Mouse (Mus musculus) kidney, adult 9 months (tissue): Measurements from ENCODE around the gene Arhgap21.

Source experiments
- DNase-seq: peaks from one replicate; pipeline ENCODE4 v3.0.0; 2022

Arhgap21 gene

DNA sequence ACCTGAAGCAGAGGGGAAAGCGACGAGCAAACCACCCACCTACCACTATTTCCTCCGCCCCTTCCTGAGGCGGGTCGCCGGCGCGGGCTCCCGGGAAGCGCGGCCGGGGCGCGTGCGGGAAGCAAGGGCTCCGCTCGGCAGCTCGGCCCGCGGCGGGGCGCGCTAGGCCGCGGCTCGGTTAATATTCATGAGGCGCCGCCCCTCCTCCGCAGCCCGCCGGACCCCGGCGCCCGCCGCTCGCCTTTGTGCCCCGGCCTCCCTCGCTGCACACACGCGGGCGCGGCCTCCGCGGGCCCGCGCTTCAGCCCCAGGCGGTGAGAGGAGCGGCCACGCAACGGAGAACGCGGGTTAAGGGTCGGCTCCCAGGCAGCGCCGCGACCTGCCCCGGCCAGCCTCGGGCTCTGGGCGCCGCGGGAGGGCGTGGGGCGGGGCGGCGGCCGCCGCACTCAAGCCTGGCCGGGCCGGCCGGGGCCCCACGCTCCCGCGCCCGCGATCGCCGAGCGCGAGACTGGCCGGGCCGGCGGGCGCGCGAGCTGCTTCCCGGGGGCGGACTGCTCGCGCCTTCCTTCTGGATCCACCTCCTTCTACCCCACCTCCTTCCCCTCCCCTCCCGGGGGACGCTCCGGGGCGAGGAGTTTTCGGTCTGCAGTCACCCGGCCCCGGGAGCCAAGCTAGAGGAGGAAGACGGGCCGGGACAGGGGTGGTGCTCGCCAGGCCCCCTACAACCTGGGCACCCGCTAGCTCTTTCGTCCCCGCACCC is at the start of gene Arhgap21:
TSS of gene Arhgap21 (minus strand) at position 441 of the 760 bp plus-strand sequence.
- DNase-seq = peak; percentile 72

- no peak for DNase-seq
These were observed 47.9 kb upstream of the Arhgap21 start for GRCm38 (mm10) chr2:21016589-21016988.

GRCm38 (mm10) chr2:21010806-21011397 is 42.2 kb upstream of the Arhgap21 start:
- DNase-seq = no peak

DNA sequence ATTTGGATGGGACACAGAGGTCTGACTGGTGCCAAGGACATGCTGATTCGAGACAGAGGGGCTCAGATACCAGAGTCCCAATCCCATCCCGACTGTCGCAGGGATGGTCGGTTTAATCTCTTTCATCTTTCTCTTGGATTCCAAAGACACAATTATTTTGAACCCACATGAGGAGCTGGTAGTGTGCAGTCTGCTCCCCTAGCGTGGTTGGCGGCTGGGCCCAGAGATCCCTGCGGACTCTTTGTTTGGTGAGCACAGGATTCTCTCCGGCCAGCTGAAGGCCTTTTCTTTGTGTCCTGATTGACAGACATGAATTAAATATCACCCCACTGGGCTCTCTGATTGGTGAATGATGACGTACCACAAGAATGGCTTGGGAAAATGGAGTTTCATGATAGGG is 41.5 kb upstream of the Arhgap21 start:
- DNase-seq = no peak

DNA sequence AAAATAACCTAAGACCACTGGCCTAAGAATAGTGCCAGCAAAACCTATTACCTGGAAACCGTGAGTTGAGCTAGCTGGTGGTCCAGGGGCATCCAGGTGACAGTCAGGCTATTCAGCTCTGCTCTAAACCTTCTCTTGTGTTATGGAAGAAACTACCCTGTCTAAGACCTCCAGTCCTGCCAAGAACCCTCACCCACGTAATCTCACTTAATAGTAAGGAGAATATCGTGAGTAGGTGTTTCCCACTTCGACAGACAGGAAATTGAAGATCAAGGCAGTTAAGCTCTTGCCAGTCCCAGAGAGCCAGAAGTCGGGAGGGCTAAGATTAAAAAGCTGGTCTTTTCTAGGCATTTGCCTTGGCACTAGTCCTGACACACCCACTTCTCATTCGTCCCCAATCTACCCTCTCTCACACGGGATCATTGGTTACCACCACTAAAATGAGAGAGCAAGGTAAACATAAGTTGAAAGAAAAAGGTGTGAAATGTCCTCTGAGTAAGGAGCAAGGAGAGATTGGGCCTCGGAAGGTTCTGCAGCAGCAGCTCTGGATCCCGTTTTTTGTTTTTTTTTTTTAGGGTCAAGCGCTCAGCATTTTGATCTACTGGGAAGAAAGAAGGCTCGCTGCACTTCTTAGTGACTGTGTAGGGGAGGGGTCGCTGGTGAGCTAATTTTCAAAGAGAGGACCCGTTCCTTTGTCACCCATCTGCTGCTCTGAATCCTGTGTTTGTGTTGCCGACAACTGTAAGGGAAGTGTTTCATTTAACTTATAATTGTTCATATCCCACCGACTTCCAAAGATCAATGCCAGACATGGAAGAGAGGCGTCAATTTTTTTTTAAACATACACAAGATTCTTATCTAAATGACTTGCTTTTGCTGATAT is 40.8 kb upstream of the Arhgap21 start:
- no peak for DNase-seq

- DNase-seq = no peak
These were observed 33.9 kb upstream of the Arhgap21 start for GRCm38 (mm10) chr2:21002538-21002937.

DNA sequence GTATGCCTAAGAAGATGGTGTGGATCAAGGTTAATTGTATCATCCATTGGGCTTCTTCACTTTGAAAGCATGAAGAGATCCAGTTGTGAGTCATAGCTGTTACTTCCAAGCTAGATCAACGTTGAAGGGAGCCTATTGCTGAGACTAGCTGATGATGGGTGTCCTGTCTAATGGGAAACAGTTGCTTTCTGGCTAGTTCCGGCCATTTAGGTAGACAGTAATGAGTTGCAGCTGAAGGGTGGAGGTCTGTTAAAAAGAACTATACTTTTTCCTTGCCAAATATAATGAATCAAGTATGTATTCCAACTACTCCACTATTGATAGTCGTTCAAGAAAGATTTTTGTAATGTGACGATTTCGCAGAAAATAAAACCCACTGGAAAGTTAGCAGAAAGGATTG is 32.5 kb upstream of the Arhgap21 start:
- no peak for DNase-seq

DNA sequence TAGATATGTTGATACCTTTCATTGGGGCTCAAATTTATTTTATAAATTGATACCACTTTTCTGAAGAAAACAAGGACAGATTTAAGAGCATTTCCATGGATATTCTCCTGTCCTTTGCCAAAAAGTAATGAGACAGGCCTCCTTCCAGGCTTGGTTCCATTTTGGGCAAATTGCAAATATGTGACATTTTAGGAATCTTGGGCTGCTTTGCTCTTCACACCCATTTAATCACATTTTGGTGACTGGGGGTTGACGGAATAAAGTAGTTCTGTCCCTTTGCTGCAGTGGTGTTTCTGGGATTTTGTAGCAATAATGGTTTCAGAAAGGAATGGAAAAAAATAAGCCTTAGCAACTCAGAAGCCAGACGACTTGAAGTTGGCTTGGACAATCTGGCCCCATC is 26.9 kb upstream of the Arhgap21 start:
- no peak for DNase-seq

DNA sequence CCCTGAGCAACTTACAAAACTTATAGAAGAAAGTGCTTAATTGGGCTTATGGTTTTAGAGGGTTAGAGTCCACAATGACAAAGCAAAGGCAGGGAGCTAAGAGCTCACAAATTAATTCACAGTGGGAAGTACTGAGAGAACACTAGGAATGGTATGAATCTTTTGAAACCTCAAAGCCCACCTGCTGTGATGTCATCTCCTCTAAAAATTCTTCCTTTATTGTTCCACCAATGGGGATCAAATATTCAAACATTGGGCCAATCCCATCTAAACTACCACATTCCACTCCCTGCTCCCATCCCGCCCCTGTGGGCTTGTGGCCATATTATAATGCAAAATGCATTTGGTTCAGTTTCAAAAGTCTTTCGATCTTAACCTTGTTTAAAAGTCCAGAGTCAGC is 22.8 kb upstream of the Arhgap21 start:
- no peak for DNase-seq

GRCm38 (mm10) chr2:20990907-20991306 is 22.2 kb upstream of the Arhgap21 start:
- DNase-seq = no peak

GRCm38 (mm10) chr2:20990056-20990455 is 21.4 kb upstream of the Arhgap21 start:
- DNase-seq = peak; percentile 73

DNA sequence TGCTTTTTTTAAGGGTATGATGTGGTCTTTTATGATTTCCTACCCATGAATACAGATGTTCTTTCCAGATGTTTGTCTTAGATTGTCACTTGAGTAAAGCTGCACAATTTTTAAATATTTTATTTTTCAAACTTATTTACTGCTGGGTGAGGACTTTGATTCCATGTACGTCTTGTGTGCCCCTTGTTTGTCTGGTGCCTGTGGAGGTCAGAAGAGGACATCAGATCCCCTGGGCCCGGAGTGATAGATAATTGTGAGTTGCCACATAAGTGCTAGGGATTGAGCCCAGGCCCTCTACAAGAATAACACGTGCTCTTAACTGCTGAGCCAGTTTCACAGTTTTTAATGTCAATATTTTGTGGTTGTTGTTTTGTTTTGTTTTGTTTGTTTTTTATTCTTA is 19.1 kb upstream of the Arhgap21 start:
- DNase-seq = no peak

GRCm38 (mm10) chr2:20978726-20979125 is 10.0 kb upstream of the Arhgap21 start:
- no peak for DNase-seq

DNA sequence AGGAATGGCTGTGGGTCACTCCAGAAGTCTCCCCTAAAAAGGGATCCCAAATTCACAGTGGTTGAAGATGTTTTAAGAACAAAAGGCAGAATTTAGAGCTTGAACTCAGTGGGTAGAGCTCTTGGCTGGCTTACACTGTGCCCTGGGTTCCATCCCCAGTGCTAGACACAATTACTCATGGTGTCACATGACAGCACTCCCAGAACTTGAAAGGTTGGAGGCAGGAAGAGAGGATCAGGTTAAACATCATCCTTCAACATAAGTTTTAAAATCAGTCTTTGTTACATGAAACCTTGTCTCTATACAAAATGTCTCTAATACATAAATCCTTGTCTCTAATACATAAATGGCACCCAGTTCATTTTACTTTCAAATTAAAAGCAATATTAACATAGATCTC is 8.4 kb upstream of the Arhgap21 start:
- DNase-seq = no peak

- no peak for DNase-seq
These were observed 4.8 kb upstream of the Arhgap21 start for GRCm38 (mm10) chr2:20973513-20973912.

- DNase-seq = no peak
These were observed 3.5 kb upstream of the Arhgap21 start for GRCm38 (mm10) chr2:20972180-20972579.

DNA sequence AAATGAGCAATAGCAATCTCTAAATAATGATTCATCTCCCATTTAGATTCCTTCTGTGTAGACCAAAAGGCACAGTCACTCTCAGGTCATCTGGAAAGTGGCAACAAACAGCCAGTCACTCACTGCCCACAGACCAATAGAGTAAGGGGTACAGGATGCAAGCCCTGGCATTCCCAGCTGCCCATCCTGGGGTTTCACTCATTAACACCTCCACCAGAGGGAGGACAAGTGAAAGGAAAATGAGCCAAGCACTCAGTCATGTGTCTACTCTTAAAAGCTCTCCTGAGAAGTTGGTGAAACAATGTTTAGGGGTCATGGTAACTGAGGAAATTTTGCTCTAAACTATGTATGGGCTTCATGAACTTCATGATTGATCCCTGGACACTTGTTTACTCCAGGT is 2.9 kb upstream of the Arhgap21 start:
- no peak for DNase-seq

- DNase-seq = peak; percentile 95
These were observed 820 bp upstream of the Arhgap21 start for GRCm38 (mm10) chr2:20969201-20970200.

GRCm38 (mm10) chr2:20967646-20968351 is 882 bp downstream of the Arhgap21 start:
- peak; percentile 70 for DNase-seq

GRCm38 (mm10) chr2:20967101-20967645 is 1.5 kb downstream of the Arhgap21 start:
- DNase-seq = peak; percentile 27
